Mouse (Mus musculus) spleen, postnatal 4 days (tissue): Measurements from ENCODE around the gene Abhd12.

Experiments used
- DNase-seq, 2 experiments: peaks; one replicate each; pipeline ENCODE4 v3.0.0; 2022; ENCODE audit warnings: low spot score in 2 of 2

Abhd12 gene

GRCm38 (mm10) chr2:150808812-150809211, 95.7 kb downstream of the Abhd12 start:
- DNase-seq: no peak

GRCm38 (mm10) chr2:150808381-150808780, 96.2 kb downstream of the Abhd12 start:
- peak in 1 of 2 experiments; percentile 49 for DNase-seq

GRCm38 (mm10) chr2:150803035-150803434, 101.5 kb downstream of the Abhd12 start:
- DNase-seq: no peak

- no peak for DNase-seq
Observed at GRCm38 (mm10) chr2:150800616-150801015, 103.9 kb downstream of the Abhd12 start.

- DNase-seq: no peak
Observed at GRCm38 (mm10) chr2:150798084-150798483, 106.5 kb downstream of the Abhd12 start.

- DNase-seq: no peak
Observed at GRCm38 (mm10) chr2:150793320-150793719, 111.2 kb downstream of the Abhd12 start.

- DNase-seq: no peak
Observed at GRCm38 (mm10) chr2:150788768-150789550, 115.6 kb downstream of the Abhd12 start.

- DNase-seq: no peak
Observed at GRCm38 (mm10) chr2:150787234-150787771, 117.2 kb downstream of the Abhd12 start.

GRCm38 (mm10) chr2:150786251-150787180, 118.0 kb downstream of the Abhd12 start, which contains the start of gene Pygb:
Pygb (plus strand) TSS chr2:150786735.
- peak; percentile 82 to 90 for DNase-seq

GRCm38 (mm10) chr2:150782801-150783200, 121.7 kb downstream of the Abhd12 start:
- DNase-seq: no peak
